Mouse (Mus musculus) heart, postnatal 0 days (tissue): ENCODE data around the gene Cela1.

ENCODE experiments used
- CTCF ChIP-seq: IDR thresholded peaks from 2 replicates; pipeline ENCODE4 v1.5.1; 2016; ENCODE audit warnings: antibody characterized with exemption, control low read depth, low read depth
- EP300 ChIP-seq: IDR thresholded peaks from 2 replicates; pipeline ENCODE4 v1.6.1; 2016; ENCODE audit warnings: antibody characterized with exemption, low read depth

DNA sequence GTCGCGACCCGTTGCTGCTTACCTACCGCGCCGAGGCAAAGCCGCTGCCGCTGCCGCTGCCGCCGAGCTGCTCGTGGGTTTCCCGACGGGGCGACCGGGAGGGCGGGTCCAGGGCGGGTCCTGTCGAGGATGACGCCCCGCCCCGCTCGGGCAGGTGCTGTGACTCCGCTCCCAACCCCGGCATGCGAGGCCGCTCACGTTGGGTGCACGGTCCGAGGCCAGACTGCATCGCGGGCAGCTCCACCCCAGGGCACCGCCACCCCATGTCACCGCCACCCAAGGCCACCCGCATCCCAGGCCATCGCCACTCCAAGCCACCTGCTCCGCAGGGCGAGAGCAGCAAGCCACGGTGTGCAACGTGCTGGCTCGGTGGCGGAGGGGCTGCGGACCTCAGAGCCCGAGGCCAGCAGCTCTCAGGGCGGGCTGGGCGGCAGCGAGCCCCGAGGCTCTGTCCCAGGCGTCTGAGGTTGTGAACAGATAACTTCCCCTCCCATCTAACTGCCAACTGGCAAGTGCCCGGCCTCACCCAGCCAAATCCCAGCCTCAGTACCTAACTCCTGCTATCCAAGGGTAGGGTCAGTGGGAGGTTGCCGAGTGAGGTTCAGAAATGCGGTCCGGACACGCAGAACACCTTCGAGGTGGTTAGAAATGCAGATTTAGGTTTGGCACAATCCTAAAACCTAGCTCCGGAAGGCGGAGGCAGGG lies 41.7 kb upstream of the Cela1 start, which contains the start of gene Galnt6:
- no peak for TF ChIP-seq CTCF
- no peak for TF ChIP-seq EP300
